Mouse (Mus musculus): ENCODE measurements around the gene Rgs19. TPM values are rescaled to one million over a fixed set of nuclear protein-coding genes. Genes with fewer than 3 reads are reported as not detected.

The Rgs19 gene
- polyA plus RNA-seq, 1 experiment = 260 TPM

- DNase-seq = no peak
- H3K4me1 ChIP-seq (replicated peaks; ENCODE audit: control insufficient read depth, insufficient read depth, low read length) = no peaks in the 10 kb centered on the region
- no peak overlapping the region for H3K27ac ChIP-seq (ENCODE audit: control insufficient read depth, insufficient read depth, low read length)
- 98% methylated on average over 3 of the region's 3 CpGs for WGBS
- H3K4me3 ChIP-seq (ENCODE audit: control insufficient read depth, insufficient read depth, low read length) = no peak overlapping the region
- TF ChIP-seq CTCF (IDR thresholded peaks at IDR 0.05; ENCODE audit: borderline replicate concordance, control insufficient read depth, extremely low read depth, insufficient read depth, low read length, poor library complexity) (no peak), POLR2A (IDR thresholded peaks at IDR 0.05; ENCODE audit: control insufficient read depth, extremely low read depth, insufficient read depth, low read length, poor library complexity) (no peak)
- H3K27me3 ChIP-seq (ENCODE audit: control insufficient read depth, insufficient read depth, low read length) = no peaks in the 10 kb centered on the region
- H3K36me3 ChIP-seq (ENCODE audit: control insufficient read depth, insufficient read depth, low read length) = peaks cover 69% of the 10 kb centered on the region
Measured at GRCm38 (mm10) chr2:181645666-181646065, 48.1 kb downstream of the Rgs19 start.

- Histone ChIP-seq H3K4me3 (ENCODE audit: control insufficient read depth, insufficient read depth, low read length) (no peak overlapping the region), H3K27me3 (ENCODE audit: control insufficient read depth, insufficient read depth, low read length) (no peaks in the 10 kb centered on the region), H3K4me1 (replicated peaks; ENCODE audit: control insufficient read depth, insufficient read depth, low read length) (no peaks in the 10 kb centered on the region), H3K36me3 (ENCODE audit: control insufficient read depth, insufficient read depth, low read length) (peaks cover 69% of the 10 kb centered on the region), H3K27ac (ENCODE audit: control insufficient read depth, insufficient read depth, low read length) (no peak overlapping the region)
- WGBS = 92% methylated on average over 2 of the region's 2 CpGs
- TF ChIP-seq POLR2A (IDR thresholded peaks at IDR 0.05; ENCODE audit: control insufficient read depth, extremely low read depth, insufficient read depth, low read length, poor library complexity) (no peak), CTCF (IDR thresholded peaks at IDR 0.05; ENCODE audit: borderline replicate concordance, control insufficient read depth, extremely low read depth, insufficient read depth, low read length, poor library complexity) (no peak)
- DNase-seq = peak; percentile 45
Measured at GRCm38 (mm10) chr2:181644361-181644760, 49.4 kb downstream of the Rgs19 start.

Other genes with a start within 250 kb of the Rgs19 start
- 4.8 and 5.3 TPM in 2 replicates for gene Zbtb46, start 234.6 kb downstream of the Rgs19 start, polyA plus RNA-seq (2012; rRNA removed)
- 0.13 and 0.16 TPM in 2 replicates for gene Abhd16b, start 200.8 kb downstream of the Rgs19 start, polyA plus RNA-seq (2012; rRNA removed)
- 54.2 and 54.7 TPM in 2 replicates for gene Tpd52l2, start 196.8 kb downstream of the Rgs19 start, polyA plus RNA-seq (2012; rRNA removed)
- gene Dnajc5, start 173.5 kb downstream of the Rgs19 start, polyA plus RNA-seq (2012; rRNA removed) = 140 and 146 TPM in 2 replicates
- 266 and 327 TPM in 2 replicates for gene Uckl1, start 109.1 kb downstream of the Rgs19 start, polyA plus RNA-seq (2012; rRNA removed)
- 22.2 and 22.5 TPM in 2 replicates for gene Prpf6, start 102.1 kb downstream of the Rgs19 start, polyA plus RNA-seq (2012; rRNA removed)
- 87.6 and 89.1 TPM in 2 replicates for gene Zfp512b, start 101.2 kb downstream of the Rgs19 start, polyA plus RNA-seq (2012; rRNA removed)
- 26.5 and 29.0 TPM in 2 replicates for gene Samd10, start 94.8 kb downstream of the Rgs19 start, polyA plus RNA-seq (2012; rRNA removed)
- gene Gm29797, start 36.9 kb downstream of the Rgs19 start, polyA plus RNA-seq (2012; rRNA removed) = 0.57 and 1.0 TPM in 2 replicates
- gene Sox18, start 22.3 kb downstream of the Rgs19 start, polyA plus RNA-seq (2012; rRNA removed) = 21.7 and 21.8 TPM in 2 replicates
- gene Tcea2, start 13.7 kb downstream of the Rgs19 start, polyA plus RNA-seq (2012; rRNA removed) = 9.0 and 13.8 TPM in 2 replicates
- gene Lkaaear1, start 4.5 kb upstream of the Rgs19 start, polyA plus RNA-seq (2012; rRNA removed) = not detected in 2 replicates
- gene Oprl1, start 21.0 kb upstream of the Rgs19 start, polyA plus RNA-seq (2012; rRNA removed) = 0.24 and 0.38 TPM in 2 replicates
- 0.03 and 0.04 TPM in 2 replicates for gene Myt1, start 69.4 kb upstream of the Rgs19 start, polyA plus RNA-seq (2012; rRNA removed)
- gene Pcmtd2, start 143.9 kb upstream of the Rgs19 start, polyA plus RNA-seq (2012; rRNA removed) = 51.5 and 60.0 TPM in 2 replicates
- gene Polr3k, start 170.4 kb upstream of the Rgs19 start, polyA plus RNA-seq (2012; rRNA removed) = 9.1 and 11.7 TPM in 2 replicates

All from thymus, adult 2 months (tissue).